Mouse (Mus musculus) left cerebral cortex, postnatal 36 days (tissue): ENCODE data around the gene Nckipsd. TPM values are rescaled to one million over a fixed set of nuclear protein-coding genes. Genes with fewer than 3 reads are reported as not detected.

ENCODE experiments used
- DNase-seq, 2 experiments: peaks; one replicate each; pipeline ENCODE4 v3.0.0; 2021 to 2022; ENCODE audit warnings: low spot score in 2 of 2, mixed read lengths in 1 of 2
- intact Hi-C: fragments of 180-260 bp; cut with DNase I; formaldehyde crosslinking; loops from one replicate; pipeline ENCODE4 v1.15.1; 2025
- total RNA-seq, 2 experiments: library from RNA; stranded (reverse); gene quantifications; 2 replicates each; pipeline ENCODE4 v1.2.3; 2021

Gene Nckipsd
- total RNA-seq, 2 experiments from 2014 or later, result 56.0 to 60.6 TPM

- intact Hi-C loops, result no loop called here
Measured at GRCm38 (mm10) chr9:108797477-108797876, 10.7 kb upstream of the Nckipsd start.

GRCm38 (mm10) chr9:108798508-108799075 lies 9.6 kb upstream of the Nckipsd start:
- intact Hi-C loops, result no loop called here
- no peak for DNase-seq

More at GRCm38 (mm10) chr9:108797477-108797876, 10.7 kb upstream of the Nckipsd start:
- DNase-seq, result no peak

- intact Hi-C loops, result no loop called here
- DNase-seq, result no peak
Measured at GRCm38 (mm10) chr9:108799564-108799963, 8.6 kb upstream of the Nckipsd start.

GRCm38 (mm10) chr9:108805768-108806167 lies 2.4 kb upstream of the Nckipsd start:
- intact Hi-C loops, result no loop called here
- no peak for DNase-seq

GRCm38 (mm10) chr9:108806379-108806778 lies 1.8 kb upstream of the Nckipsd start:
- no peak for DNase-seq
- intact Hi-C loops, result no loop called here

GRCm38 (mm10) chr9:108806831-108807230 lies 1.3 kb upstream of the Nckipsd start:
- no peak for DNase-seq
- intact Hi-C loops, result no loop called here

- intact Hi-C loops, result no loop called here
- no peak for DNase-seq
Measured at GRCm38 (mm10) chr9:108807674-108808073, 494 bp upstream of the Nckipsd start.

- DNase-seq, result no peak
- intact Hi-C loops, result no loop called here
Measured at GRCm38 (mm10) chr9:108809188-108809587, 1.0 kb downstream of the Nckipsd start.

- intact Hi-C loops, result no loop called here
- no peak for DNase-seq
Measured at GRCm38 (mm10) chr9:108809723-108810122, 1.6 kb downstream of the Nckipsd start.

- intact Hi-C loops, result no loop called here
- DNase-seq, result no peak
Measured at GRCm38 (mm10) chr9:108810516-108810915, 2.3 kb downstream of the Nckipsd start.

GRCm38 (mm10) chr9:108815557-108815956 lies 7.4 kb downstream of the Nckipsd start:
- intact Hi-C loops, result loop anchor here (5.0 kb wide), 1 partner anchor 63 kb away; no protein-coding TSS in a partner anchor
- DNase-seq, result peak in 1 of 2 experiments; percentile 30

- intact Hi-C loops, result loop anchor here (5.0 kb wide), 1 partner anchor 67 kb away; no protein-coding TSS in a partner anchor
- no peak for DNase-seq
Measured at GRCm38 (mm10) chr9:108819495-108819894, 11.3 kb downstream of the Nckipsd start.

GRCm38 (mm10) chr9:108820077-108820476 lies 11.9 kb downstream of the Nckipsd start:
- intact Hi-C loops, result no loop called here
- DNase-seq, result no peak

- peak in 1 of 2 experiments; percentile 26 for DNase-seq
- intact Hi-C loops, result no loop called here
Measured at GRCm38 (mm10) chr9:108824144-108824685, 16.0 kb downstream of the Nckipsd start.

- intact Hi-C loops, result no loop called here
- DNase-seq, result peak; percentile 87 to 89
Measured at GRCm38 (mm10) chr9:108824755-108825413, 16.7 kb downstream of the Nckipsd start.

- intact Hi-C loops, result no loop called here
- DNase-seq, result peak; percentile 90
Measured at GRCm38 (mm10) chr9:108825820-108826699, 17.9 kb downstream of the Nckipsd start, which contains the start of gene Celsr3. TSS of gene Celsr3 (plus strand) at chr9:108826320.

- DNase-seq, result peak; percentile 69 to 80
- intact Hi-C loops, result no loop called here
Measured at GRCm38 (mm10) chr9:108826700-108827340, 18.7 kb downstream of the Nckipsd start.

- no peak for DNase-seq
- intact Hi-C loops, result no loop called here
Measured at GRCm38 (mm10) chr9:108827454-108827853, 19.3 kb downstream of the Nckipsd start.

- no peak for DNase-seq
- intact Hi-C loops, result no loop called here
Measured at GRCm38 (mm10) chr9:108827906-108828305, 19.7 kb downstream of the Nckipsd start.
